Mouse (Mus musculus) right cerebral cortex, postnatal 10 days (tissue): ENCODE measurements at regions not wholly inside any gene's neighbourhood (a gene's known extent, or its start where the extent isn't known, plus 50 kb on each side); places are given as distances from the start of the nearest gene placed in this dataset.

Experiments used
- DNase-seq, 2 experiments: peaks; one replicate each; pipeline ENCODE4 v3.0.0; 2021; ENCODE audit warnings: low spot score in 2 of 2

- DNase-seq: no peak
Observed at GRCm38 (mm10) chr11:114175437-114176131, 108.7 kb upstream of the Sdk2 start.

- DNase-seq: no peak
Observed at GRCm38 (mm10) chr11:114174871-114175270, 108.0 kb upstream of the Sdk2 start.

DNA sequence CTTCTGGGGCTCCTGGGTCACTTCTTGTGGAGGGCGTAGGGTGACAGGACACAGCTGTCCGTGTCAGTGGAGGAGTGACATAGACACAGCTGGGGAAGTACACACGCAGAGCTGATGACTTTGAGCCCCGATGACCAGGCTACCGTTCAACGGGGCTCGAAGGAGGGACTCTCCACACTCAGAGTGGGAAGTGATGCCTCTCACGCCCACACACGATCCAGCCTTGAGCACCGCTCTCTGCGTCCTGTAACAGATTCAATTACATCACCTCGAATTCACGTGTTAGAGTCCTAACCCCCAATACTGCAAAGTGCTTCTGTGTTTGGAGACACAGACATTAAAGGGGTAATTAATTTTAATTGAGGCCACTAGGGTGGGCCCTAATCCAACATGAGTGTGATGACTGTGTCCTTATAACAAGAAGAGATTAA lies 101.4 kb upstream of the Sdk2 start:
- DNase-seq: no peak

DNA sequence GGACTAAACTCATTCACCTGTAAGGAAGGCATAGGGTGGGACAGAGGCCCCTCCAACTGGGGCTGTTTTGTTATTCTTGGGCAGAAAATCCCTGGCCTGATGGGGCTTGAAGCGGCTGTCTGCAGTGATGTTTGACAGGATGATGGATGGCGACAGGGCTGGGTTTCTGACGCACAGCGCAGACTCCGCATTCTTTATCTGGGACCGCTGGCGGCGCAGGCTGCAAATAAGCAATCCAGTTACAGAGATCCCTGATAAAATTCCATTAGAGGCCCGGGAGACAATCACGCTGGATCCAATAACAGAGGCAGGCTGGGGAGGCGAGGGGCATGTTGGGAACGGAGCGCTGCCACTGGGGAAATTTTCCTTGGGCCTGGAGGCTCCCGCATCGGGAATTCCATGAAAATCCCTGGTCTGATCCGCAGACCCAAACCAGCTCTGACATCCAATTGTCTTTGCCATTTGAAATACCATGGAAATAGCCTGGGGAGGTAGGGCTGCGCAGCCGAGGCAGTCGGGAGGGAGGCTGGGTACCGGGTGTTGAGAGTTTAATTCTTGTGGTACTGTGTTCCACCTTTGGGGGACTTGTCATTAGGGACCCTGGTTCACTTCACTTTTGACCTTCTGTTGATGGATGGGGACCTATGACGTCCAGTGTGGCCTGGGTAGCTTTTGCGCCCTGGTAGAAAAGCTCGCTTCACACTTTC lies 99.0 kb upstream of the Sdk2 start:
- no peak for DNase-seq

DNA sequence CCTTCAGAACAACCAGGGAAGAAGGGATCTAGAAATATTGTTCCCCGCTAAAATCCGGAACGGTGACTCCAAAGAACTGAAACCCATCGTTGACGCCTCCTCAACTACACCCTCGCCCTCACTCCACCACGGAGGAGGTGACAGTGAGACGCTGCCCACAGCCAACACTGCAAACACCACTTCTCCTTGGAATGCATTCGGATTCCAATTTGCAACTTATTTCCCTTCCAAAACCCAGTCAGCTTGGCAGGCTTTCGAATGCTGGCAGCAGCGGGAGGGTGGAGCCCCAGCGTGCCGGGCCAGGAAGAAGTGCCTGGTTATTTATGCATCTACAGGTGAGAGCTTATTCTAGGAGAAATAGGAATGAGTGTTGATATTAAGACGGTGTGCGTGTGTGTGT lies 85.9 kb upstream of the Sdk2 start:
- DNase-seq: peak; percentile 80 to 84

- DNase-seq: no peak
Observed at GRCm38 (mm10) chr11:114146334-114146733, 79.5 kb upstream of the Sdk2 start.

- no peak for DNase-seq
Observed at GRCm38 (mm10) chr11:114129270-114129669, 62.4 kb upstream of the Sdk2 start.

GRCm38 (mm10) chr11:114128841-114129240 lies 62.0 kb upstream of the Sdk2 start:
- no peak for DNase-seq

DNA sequence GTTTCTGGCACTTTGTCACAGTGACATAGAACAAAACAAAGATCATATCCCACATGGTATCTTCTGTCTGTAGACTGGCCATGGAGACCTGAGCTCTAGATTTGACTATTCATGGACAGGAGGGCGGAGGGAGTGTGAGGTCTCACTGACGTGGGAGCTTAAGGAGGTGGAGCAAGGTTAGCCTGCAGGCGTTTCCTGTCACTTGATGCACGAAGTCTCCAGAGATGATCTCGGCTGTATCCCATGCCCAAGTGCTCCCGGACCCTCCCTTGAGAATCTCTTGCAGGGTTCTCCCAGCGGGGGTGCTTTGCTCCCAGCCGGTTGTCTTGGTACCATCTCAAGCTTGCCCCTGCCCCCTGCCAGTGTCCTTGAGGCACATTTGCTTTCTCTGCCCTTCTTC lies 60.6 kb upstream of the Sdk2 start:
- DNase-seq: no peak

- peak; percentile 48 to 50 for DNase-seq
Observed at GRCm38 (mm10) chr11:114122175-114122574, 55.3 kb upstream of the Sdk2 start.

DNA sequence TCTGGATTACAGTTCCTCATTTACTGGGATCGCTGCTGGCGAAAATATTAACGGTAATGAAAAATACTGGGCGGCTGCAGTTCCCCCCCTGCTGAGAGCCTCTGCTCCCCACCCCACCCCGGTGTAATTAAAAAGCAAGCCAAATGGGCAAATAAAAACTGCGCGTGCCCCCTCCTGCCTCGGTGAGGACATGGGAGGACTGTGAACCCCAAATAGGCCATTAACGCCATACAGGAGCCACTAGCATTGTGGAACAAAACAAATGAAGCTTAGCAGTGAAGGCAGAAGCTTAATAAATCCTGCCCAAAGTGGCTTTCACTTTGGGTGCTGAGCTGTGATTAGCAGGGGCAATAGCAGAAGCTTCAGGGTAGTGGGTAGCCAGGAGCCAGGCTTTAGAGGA lies 52.3 kb upstream of the Sdk2 start:
- DNase-seq: no peak
